Mouse (Mus musculus) intestine, embryonic 15.5 days (tissue): ENCODE measurements around the gene Rngtt. TPM values are rescaled to one million over a fixed set of nuclear protein-coding genes. Genes with fewer than 3 reads are reported as not detected.

ENCODE experiments used
- ATAC-seq: fragments of 200-750 bp; cut with Nextera tagmentation; 2 replicates; pipeline ENCODE4 v1.8.0; 2017; ENCODE audit warnings: moderate TSS enrichment, moderate library complexity
- H3K27ac ChIP-seq: fragments of 300-500 bp; sonication (generic); 2 replicates; pipeline ENCODE4 v1.5.1; 2015; ENCODE audit warnings: mild to moderate bottlenecking, inconsistent platforms
- H3K27me3 ChIP-seq: fragments of 300-500 bp; sonication (generic); replicated peaks from 2 replicates; pipeline ENCODE4 v1.6.1; 2015; ENCODE audit warnings: inconsistent platforms
- H3K36me3 ChIP-seq: fragments of 300-500 bp; sonication (generic); 2 replicates; pipeline ENCODE4 v1.6.1; 2015; ENCODE audit warnings: inconsistent platforms
- H3K4me1 ChIP-seq: fragments of 300-500 bp; sonication (generic); replicated peaks from 2 replicates; pipeline ENCODE4 v1.6.1; 2015; ENCODE audit warnings: inconsistent platforms
- H3K4me2 ChIP-seq: fragments of 300-500 bp; sonication (generic); replicated peaks from 2 replicates; pipeline ENCODE4 v1.6.1; 2015; ENCODE audit warnings: mild to moderate bottlenecking, inconsistent platforms
- H3K4me3 ChIP-seq: fragments of 300-500 bp; sonication (generic); replicated peaks from 2 replicates; pipeline ENCODE4 v1.5.1; 2015; ENCODE audit warnings: inconsistent platforms
- H3K9ac ChIP-seq: fragments of 300-500 bp; sonication (generic); 2 replicates; pipeline ENCODE4 v1.6.1; 2015; ENCODE audit warnings: inconsistent platforms
- H3K9me3 ChIP-seq: fragments of 300-500 bp; sonication (generic); 2 replicates; pipeline ENCODE4 v1.6.1; 2016; ENCODE audit warnings: inconsistent platforms
- WGBS: fragments of 180-500 bp; shearing (Covaris S2); methylation state at CpG from one replicate; pipeline ENCODE4 v1.1.7; 2015; 5-methylcytosine and 5-hydroxymethylcytosine counted together
- polyA plus RNA-seq: library from polyadenylated mRNA; unstranded; fragments of >200 nt; fragmentation: Nextera tagmentation; extraction: Ambion mirVana; gene quantifications from 2 replicates; pipeline ENCODE4 v1.2.1, GENCODE M21; 2015

Gene Rngtt
- polyA plus RNA-seq, 1 experiment from 2014 or later: 21.2 TPM

GRCm38 (mm10) chr4:33544755-33545576 lies 234.9 kb downstream of the Rngtt start:
- no peaks in the 10 kb centered on the region for H3K9me3 ChIP-seq
- 67% methylated on average over 13 of the region's 13 CpGs for WGBS
- no peaks in the 10 kb centered on the region for H3K36me3 ChIP-seq
- H3K27ac ChIP-seq: no peak overlapping the region
- no peak overlapping the region for H3K4me3 ChIP-seq
- H3K27me3 ChIP-seq: no peaks in the 10 kb centered on the region
- H3K4me1 ChIP-seq: no peaks in the 10 kb centered on the region
- peak overlapping the region; percentile 14; the same call in 1 of the 2 replicates for H3K4me2 ChIP-seq
- no peak for ATAC-seq
- no peak overlapping the region for H3K9ac ChIP-seq

- Histone ChIP-seq H3K27me3 (no peaks in the 10 kb centered on the region), H3K36me3 (no peaks in the 10 kb centered on the region), H3K27ac (no peak overlapping the region), H3K9me3 (no peaks in the 10 kb centered on the region), H3K4me3 (no peak overlapping the region), H3K4me2 (peak overlapping the region; percentile 14; the same call in 1 of the 2 replicates), H3K9ac (no peak overlapping the region), H3K4me1 (no peaks in the 10 kb centered on the region)
- whole genome bisulfite sequencing: 44% methylated on average over 6 of the region's 6 CpGs
- ATAC-seq: no peak
Measured at GRCm38 (mm10) chr4:33545577-33545879, 235.4 kb downstream of the Rngtt start.

- Histone ChIP-seq H3K36me3 (no peaks in the 10 kb centered on the region), H3K4me3 (no peak overlapping the region), H3K27ac (no peak overlapping the region), H3K4me2 (no peak overlapping the region), H3K9me3 (no peaks in the 10 kb centered on the region), H3K27me3 (no peaks in the 10 kb centered on the region), H3K9ac (no peak overlapping the region), H3K4me1 (no peaks in the 10 kb centered on the region)
- 90% methylated on average over 11 of the region's 11 CpGs for WGBS
- ATAC-seq: no peak
Measured at GRCm38 (mm10) chr4:33546278-33546677, 236.2 kb downstream of the Rngtt start.

GRCm38 (mm10) chr4:33547315-33547929 lies 237.3 kb downstream of the Rngtt start:
- no peak for ATAC-seq
- Histone ChIP-seq H3K9ac (no peak overlapping the region), H3K9me3 (no peaks in the 10 kb centered on the region), H3K36me3 (no peaks in the 10 kb centered on the region), H3K27ac (no peak overlapping the region), H3K4me1 (no peaks in the 10 kb centered on the region), H3K4me2 (no peak overlapping the region), H3K27me3 (no peaks in the 10 kb centered on the region), H3K4me3 (no peak overlapping the region)
- WGBS: 79% methylated on average over 8 of the region's 8 CpGs

- Histone ChIP-seq H3K9me3 (no peaks in the 10 kb centered on the region), H3K4me1 (0 out of 2 replicates have a peak, but pooled peaks cover under 1% of the 10 kb centered on the region), H3K36me3 (no peaks in the 10 kb centered on the region), H3K4me2 (no peak overlapping the region), H3K4me3 (no peak overlapping the region), H3K27me3 (no peaks in the 10 kb centered on the region), H3K9ac (no peak overlapping the region), H3K27ac (no peak overlapping the region)
- ATAC-seq: no peak
- 54% methylated on average over 5 of the region's 5 CpGs for WGBS
Measured at GRCm38 (mm10) chr4:33549606-33550005, 239.5 kb downstream of the Rngtt start.

Other genes starting within 250 kb of the Rngtt start
- gene Gabrr2, start 247.3 kb upstream of the Rngtt start, polyA plus RNA-seq: 0.08 and 0.25 TPM in 2 replicates
- gene Gabrr1, start 177.8 kb upstream of the Rngtt start, polyA plus RNA-seq: not detected in 2 replicates
- gene Pm20d2, start 120.6 kb upstream of the Rngtt start, polyA plus RNA-seq: 1.3 and 1.4 TPM in 2 replicates
- gene Srsf12, start 101.3 kb upstream of the Rngtt start, polyA plus RNA-seq: 6.2 and 6.7 TPM in 2 replicates
- gene Pnrc1, start 20.1 kb upstream of the Rngtt start, polyA plus RNA-seq: 68.7 and 78.0 TPM in 2 replicates